Mouse (Mus musculus) gonadal fat pad, adult 2 months (tissue): ENCODE data around the gene Gif. TPM values are rescaled to one million over a fixed set of nuclear protein-coding genes. Genes with fewer than 3 reads are reported as not detected.

Experiments
- DNase-seq: peaks from one replicate; pipeline ENCODE4 v3.0.0-alpha.2; 2012; ENCODE audit warnings: low read depth
- polyA plus RNA-seq: library from polyadenylated mRNA; depleted of rRNA; stranded (reverse); fragments of >200 nt; gene quantifications from 2 replicates; pipeline ENCODE4 v1.2.3, GENCODE M21; 2012; rRNA removed

Gene Gif
- not detected in 2 replicates for polyA plus RNA-seq

GRCm38 (mm10) chr19:11747298-11747697, at the start of gene Gif:
Gene Gif, plus strand, starts transcription at chr19:11747554.
- DNase-seq, result no peak

- DNase-seq, result no peak
Observed at GRCm38 (mm10) chr19:11698342-11698741, 49.0 kb upstream of the Gif start.

GRCm38 (mm10) chr19:11712451-11712850, 34.9 kb upstream of the Gif start:
- no peak for DNase-seq

GRCm38 (mm10) chr19:11720071-11720470, 27.3 kb upstream of the Gif start:
- no peak for DNase-seq

- no peak for DNase-seq
Observed at GRCm38 (mm10) chr19:11723870-11724269, 23.5 kb upstream of the Gif start.

- no peak for DNase-seq
Observed at GRCm38 (mm10) chr19:11724275-11724674, 23.1 kb upstream of the Gif start.

- DNase-seq, result no peak
Observed at GRCm38 (mm10) chr19:11725915-11726314, 21.4 kb upstream of the Gif start.

- no peak for DNase-seq
Observed at GRCm38 (mm10) chr19:11727304-11727703, 20.1 kb upstream of the Gif start.

GRCm38 (mm10) chr19:11730278-11730677, 17.1 kb upstream of the Gif start:
- DNase-seq, result no peak

- DNase-seq, result no peak
Observed at GRCm38 (mm10) chr19:11736455-11736854, 10.9 kb upstream of the Gif start.

GRCm38 (mm10) chr19:11745680-11746079, 1.7 kb upstream of the Gif start:
- DNase-seq, result no peak

- DNase-seq, result no peak
Observed at GRCm38 (mm10) chr19:11765059-11765458, 17.7 kb downstream of the Gif start.

- no peak for DNase-seq
Observed at GRCm38 (mm10) chr19:11766413-11766812, 19.1 kb downstream of the Gif start.

- no peak for DNase-seq
Observed at GRCm38 (mm10) chr19:11768163-11768562, 20.8 kb downstream of the Gif start.

GRCm38 (mm10) chr19:11769257-11769920, 22.0 kb downstream of the Gif start:
- DNase-seq, result no peak

- DNase-seq, result peak; percentile 61
Observed at GRCm38 (mm10) chr19:11770205-11770892, 23.0 kb downstream of the Gif start, which contains the start of gene Mrpl16. Gene Mrpl16, plus strand, starts transcription at chr19:11770391.

- no peak for DNase-seq
Observed at GRCm38 (mm10) chr19:11777191-11777865, 30.0 kb downstream of the Gif start.

- DNase-seq, result no peak
Observed at GRCm38 (mm10) chr19:11785409-11786154, 38.2 kb downstream of the Gif start.

- no peak for DNase-seq
Observed at GRCm38 (mm10) chr19:11787826-11788225, 40.5 kb downstream of the Gif start.

GRCm38 (mm10) chr19:11788876-11789275, 41.5 kb downstream of the Gif start:
- DNase-seq, result no peak

GRCm38 (mm10) chr19:11791825-11792224, 44.5 kb downstream of the Gif start:
- no peak for DNase-seq

GRCm38 (mm10) chr19:11793741-11794359, 46.5 kb downstream of the Gif start:
- no peak for DNase-seq
